Mouse (Mus musculus): ENCODE results near the gene Abcg1. TPM values are rescaled to one million over a fixed set of nuclear protein-coding genes. Genes with fewer than 3 reads are reported as not detected.

Abcg1 gene
- polyA plus RNA-seq, 1 experiment: 7.4 TPM

- no peak for DNase-seq (ENCODE audit: low spot score)
Observed at GRCm38 (mm10) chr17:31040421-31040820, 17.1 kb upstream of the Abcg1 start.

GRCm38 (mm10) chr17:31042751-31043150 is 14.7 kb upstream of the Abcg1 start:
- no peak for DNase-seq (ENCODE audit: low spot score)

GRCm38 (mm10) chr17:31057891-31058744 is 643 bp downstream of the Abcg1 start:
- peak; percentile 37 for DNase-seq (ENCODE audit: low spot score)

GRCm38 (mm10) chr17:31058745-31059085 is 1.2 kb downstream of the Abcg1 start:
- no peak for DNase-seq (ENCODE audit: low spot score)

GRCm38 (mm10) chr17:31060196-31060587 is 2.7 kb downstream of the Abcg1 start:
- no peak for DNase-seq (ENCODE audit: low spot score)

- DNase-seq (ENCODE audit: low spot score): no peak
Observed at GRCm38 (mm10) chr17:31060588-31061345, 3.3 kb downstream of the Abcg1 start.

- no peak for DNase-seq (ENCODE audit: low spot score)
Observed at GRCm38 (mm10) chr17:31061346-31062095, 4.0 kb downstream of the Abcg1 start.

- DNase-seq (ENCODE audit: low spot score): no peak
Observed at GRCm38 (mm10) chr17:31066058-31066457, 8.6 kb downstream of the Abcg1 start.

- no peak for DNase-seq (ENCODE audit: low spot score)
Observed at GRCm38 (mm10) chr17:31067051-31067450, 9.6 kb downstream of the Abcg1 start.

GRCm38 (mm10) chr17:31069121-31069520 is 11.6 kb downstream of the Abcg1 start:
- DNase-seq (ENCODE audit: low spot score): no peak

- no peak for DNase-seq (ENCODE audit: low spot score)
Observed at GRCm38 (mm10) chr17:31069845-31070244, 12.4 kb downstream of the Abcg1 start.

- DNase-seq (ENCODE audit: low spot score): no peak
Observed at GRCm38 (mm10) chr17:31070403-31071185, 13.1 kb downstream of the Abcg1 start.

- DNase-seq (ENCODE audit: low spot score): no peak
Observed at GRCm38 (mm10) chr17:31071421-31072301, 14.2 kb downstream of the Abcg1 start.

GRCm38 (mm10) chr17:31072872-31073271 is 15.4 kb downstream of the Abcg1 start:
- DNase-seq (ENCODE audit: low spot score): no peak

- peak; percentile 61 for DNase-seq (ENCODE audit: low spot score)
Observed at GRCm38 (mm10) chr17:31073273-31074052, 16.0 kb downstream of the Abcg1 start.

- no peak for DNase-seq (ENCODE audit: low spot score)
Observed at GRCm38 (mm10) chr17:31074053-31074590, 16.6 kb downstream of the Abcg1 start.

GRCm38 (mm10) chr17:31074666-31075065 is 17.2 kb downstream of the Abcg1 start:
- DNase-seq (ENCODE audit: low spot score): no peak

GRCm38 (mm10) chr17:31075471-31075870 is 18.0 kb downstream of the Abcg1 start:
- no peak for DNase-seq (ENCODE audit: low spot score)

GRCm38 (mm10) chr17:31077561-31077960 is 20.1 kb downstream of the Abcg1 start:
- DNase-seq (ENCODE audit: low spot score): no peak
